Mouse (Mus musculus) frontal cortex, postnatal 10 days (tissue): ENCODE measurements around the gene Aasdh.
A peak's percentile ranks its signal among the peaks of the same experiment; 100 is the strongest.
"Not testable (repeated sequence)": the region's sequence is repeated elsewhere in the genome, so short reads cannot be mapped to it uniquely, and the experiment has no call there.

Experiments
- DNase-seq, 2 experiments: peaks; one replicate each; pipeline ENCODE4 v3.0.0; 2022; ENCODE audit warnings: low spot score in 2 of 2, mixed read lengths in 1 of 2

Gene Aasdh

DNA sequence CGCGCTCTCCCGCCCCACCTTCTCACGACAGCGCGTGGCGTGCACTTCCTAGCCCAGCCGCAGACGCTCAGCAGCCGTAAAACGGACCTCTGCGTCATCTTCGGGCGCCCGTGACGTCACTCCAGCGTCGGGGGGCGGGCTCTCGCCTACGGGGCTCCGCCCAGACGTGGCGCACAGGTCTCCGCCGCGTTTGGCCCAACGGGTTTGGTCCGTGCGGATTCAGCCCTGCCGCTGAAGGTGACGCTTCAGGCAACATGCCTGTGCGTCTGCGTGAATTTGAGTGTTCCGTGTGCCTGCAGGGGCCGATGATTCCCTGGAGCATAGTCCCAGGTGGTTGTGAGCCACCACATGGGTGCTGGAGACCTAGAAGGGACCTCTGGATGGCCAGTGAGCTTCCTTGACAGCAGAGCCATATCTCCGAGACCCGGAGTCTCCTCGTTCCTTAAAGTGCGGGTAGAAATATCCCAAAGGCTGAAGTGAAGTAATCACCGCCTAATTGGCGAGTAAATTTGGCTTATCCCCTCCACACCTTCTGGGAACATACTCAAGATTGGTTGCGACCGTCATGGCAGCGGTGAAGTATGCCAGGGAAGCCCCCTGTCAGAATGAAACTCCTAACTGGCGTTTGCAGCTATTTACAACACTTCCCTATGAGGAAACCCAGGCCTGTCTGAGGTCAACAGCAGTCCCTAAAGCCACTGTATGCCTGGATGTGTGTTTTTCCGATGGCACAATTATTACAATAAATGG, at the start of gene Aasdh:
Aasdh (minus strand) TSS at position 110 of the 750 bp plus-strand sequence.
- DNase-seq, result peak; percentile 90 to 95

DNA sequence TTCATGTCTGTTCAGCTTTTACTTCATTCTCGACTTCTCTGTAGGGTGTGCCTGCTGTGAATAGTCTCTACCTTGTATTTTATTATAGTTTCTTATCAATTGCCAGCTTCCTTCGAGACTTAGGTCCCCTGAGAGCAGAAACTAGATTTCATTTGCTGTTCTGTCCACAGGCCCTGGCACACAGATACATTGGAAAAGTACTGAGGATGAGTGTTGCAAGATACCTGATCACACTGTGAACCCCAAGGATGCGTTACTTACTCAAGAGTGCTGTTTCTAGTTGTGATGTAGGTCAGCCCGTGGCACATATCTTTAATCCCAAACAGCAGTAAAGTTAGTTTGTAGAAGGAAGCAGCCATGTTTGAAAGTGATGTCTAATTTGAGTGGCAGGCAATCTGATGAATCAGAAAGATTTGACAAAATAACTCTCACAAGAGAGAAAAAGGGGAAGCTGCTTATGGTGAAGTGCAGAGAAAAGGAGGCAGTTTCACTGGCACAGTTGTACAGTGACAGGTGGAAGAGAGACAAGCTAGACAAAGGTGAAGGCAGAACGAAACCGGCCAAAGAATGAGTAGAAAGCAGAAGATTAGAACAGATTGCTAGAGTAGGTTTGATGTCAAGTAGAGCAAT, 49.1 kb upstream of the Aasdh start:
- no peak for DNase-seq

DNA sequence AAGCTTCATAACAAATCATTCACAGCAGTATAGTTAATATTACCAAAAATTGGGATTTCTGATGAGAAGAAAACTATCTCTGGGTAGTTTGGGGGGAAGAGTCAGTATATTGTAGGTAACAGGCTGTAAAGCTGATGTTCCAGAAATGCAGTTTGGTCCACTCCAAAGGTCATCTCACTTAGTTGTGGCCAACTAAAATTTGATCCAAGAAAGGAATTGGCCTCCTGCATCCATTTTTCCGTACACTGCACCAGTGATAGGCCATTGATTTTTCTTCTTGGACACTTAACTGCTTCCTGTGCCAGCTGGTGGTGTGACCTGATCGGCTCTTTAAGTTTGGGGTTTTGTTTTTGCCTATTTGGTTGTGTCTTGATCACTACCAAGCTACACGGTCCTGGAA, 48.5 kb upstream of the Aasdh start:
- no peak for DNase-seq

DNA sequence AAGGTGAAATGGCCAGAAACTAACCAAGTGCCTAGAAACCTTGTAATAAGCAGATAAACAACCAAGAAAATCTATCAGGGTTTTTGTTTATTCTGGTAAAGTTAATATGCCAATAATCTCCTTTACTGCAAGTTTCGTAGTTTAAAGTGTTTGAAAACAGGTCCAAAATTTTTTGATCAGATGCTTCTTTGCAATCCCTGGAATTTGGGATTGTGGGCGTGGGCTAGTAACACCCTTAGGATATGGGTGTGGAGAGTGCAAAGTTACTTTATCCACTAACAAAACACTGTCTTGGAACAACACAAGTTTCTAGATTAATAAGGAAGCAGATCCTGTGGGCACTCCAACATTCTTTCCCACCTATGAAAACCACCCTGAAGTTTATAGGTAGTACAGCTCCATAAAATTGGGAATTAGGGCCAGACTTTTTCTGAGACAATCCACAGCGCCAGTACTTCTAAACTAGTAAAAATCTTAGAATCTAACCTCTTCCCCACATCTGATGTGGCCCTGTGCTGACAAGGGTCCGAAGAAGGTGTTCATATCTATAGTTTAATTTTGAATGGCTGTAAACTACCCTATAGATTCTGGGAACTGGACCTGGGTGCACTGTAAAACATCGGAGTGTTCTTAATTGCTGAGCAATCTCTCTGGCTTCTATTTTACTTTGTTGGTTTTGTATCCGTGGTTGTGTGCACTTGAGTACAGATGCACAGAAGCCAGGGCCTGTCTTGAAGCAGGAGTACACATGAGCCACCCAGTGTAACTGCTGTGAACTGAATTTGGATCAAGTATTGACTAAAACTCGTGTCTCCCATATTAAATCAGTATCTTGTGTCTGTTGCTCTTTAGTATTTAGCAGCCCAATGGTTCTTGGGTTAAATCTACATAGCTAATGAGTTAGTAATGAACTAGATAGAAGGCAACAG, 47.1 kb upstream of the Aasdh start:
- DNase-seq, result no peak

DNA sequence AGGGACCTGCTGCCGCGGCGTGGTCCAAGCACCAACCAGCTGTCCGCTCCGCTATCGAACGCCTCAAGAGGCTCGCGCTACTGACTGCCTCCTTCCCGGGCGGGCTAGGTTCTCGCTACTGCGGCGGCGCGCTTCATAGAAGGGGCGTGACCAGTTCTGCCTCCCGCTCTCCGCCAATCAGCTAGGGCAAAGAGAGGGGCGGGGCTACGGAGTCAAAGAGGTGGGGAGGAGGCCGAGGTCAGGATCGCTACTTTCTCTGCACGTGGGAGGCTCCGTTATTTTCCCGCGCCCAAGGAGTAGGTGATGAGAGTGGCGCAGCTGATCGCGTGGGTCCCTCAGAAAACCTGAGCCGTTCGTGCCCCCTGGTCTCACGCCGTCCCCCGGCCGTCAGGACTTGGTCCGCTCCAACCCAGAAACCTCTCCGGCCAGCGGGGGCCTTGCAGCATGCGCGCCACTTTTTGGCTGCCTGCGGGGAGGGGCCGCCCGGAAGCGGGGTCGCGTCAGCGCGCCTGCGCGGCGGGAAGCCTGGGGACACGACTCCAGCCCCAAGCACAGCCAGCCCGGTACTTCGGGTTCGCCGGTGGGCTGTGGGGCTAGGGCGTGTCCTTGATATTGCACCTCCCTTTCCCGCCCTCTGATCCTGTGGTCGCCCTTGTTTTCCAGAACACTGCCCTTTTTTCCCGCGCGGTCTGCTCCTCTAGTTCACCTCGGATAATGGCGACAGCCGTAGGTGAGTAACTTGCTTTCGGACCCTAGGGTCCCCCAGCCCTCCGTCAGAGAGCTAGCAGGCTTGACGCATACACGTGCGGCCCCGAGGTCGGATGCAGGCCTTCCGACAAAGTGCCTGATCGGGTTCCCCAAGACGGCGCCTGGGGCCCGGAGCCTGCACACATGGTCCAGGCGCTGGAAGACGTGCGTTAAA, 46.1 kb upstream of the Aasdh start, which contains the start of the genes Paics and Ppat:
Paics (plus strand) TSS at position 202 of the 922 bp plus-strand sequence.
Ppat (minus strand) TSS at position 473 of the 922 bp plus-strand sequence.
- peak; percentile 96 to 97 for DNase-seq

DNA sequence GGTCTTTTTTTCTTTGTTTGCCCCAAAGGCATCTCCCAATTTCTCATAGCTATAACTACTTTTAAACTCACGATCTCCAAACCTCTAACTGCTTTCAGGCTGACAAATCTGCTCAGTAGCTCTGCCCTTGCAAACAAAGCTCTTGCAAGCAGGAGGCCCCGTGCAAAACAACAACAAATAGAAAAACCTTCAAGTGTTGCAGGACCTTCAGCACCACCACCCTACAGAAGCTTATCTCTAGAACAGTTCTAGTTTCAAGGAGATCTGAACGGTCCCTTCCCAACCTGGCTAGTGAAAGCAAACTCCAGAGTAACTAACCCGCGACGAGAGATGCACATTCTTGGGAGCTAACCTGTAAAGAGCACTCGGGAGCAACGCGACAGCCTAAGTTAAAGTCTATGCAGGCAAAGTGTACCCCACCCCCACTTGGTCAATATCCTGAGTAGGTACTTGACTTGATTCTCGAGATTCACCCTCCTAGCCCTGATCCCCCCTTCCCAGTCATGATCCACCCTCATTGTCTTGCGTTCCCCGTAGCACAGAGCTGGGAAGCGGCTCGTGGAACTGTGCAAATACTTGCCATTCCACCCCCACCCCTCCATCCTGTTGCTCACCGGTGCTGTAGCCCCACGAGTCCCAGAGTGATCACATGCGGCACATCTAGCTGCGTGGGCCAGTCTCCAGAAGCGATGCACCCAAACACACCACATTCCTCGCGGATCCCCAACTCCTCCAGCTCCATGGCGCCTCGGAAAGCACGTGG, 45.2 kb upstream of the Aasdh start:
- peak in 1 of 2 experiments; percentile 16 for DNase-seq

DNA sequence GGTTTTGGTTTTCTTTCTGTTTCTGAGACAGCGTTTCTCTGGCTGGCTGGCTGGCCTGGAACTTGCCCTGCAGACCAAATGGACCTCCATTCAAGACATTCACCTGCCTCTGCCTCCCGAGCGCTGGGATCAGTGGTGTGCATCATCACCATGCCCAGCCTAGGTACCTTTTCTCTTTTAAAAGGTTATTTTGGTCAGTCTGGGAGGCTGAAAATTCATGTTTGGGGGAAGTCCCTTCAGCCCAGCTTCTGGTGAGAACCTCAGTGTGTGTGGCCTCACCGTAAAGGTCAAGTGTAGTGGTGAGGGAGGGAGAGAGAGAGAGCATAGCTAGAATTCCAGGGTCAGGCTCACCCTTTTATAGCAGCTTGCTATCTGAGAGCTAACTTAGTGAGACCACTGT, 42.4 kb upstream of the Aasdh start:
- DNase-seq, result no peak

DNA sequence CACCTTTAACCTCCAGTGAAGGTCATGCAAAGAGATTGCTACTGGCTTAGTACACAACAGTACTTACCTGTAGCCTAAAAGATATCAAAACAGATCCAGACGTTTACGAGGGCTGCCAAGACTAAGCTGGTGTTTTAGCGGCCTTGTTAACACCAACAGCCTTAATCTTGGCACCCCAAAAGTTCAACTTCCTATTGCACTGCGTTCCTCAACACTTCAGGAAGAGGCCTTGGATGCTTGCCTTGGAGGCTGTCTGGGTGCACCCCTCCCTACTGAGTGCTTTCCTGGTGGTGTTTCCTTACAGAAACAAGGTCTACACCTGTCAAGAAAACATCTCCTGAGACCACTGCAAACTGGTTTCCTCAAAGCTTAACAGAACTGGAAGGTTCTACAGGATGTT, 41.8 kb upstream of the Aasdh start:
- no peak for DNase-seq

DNA sequence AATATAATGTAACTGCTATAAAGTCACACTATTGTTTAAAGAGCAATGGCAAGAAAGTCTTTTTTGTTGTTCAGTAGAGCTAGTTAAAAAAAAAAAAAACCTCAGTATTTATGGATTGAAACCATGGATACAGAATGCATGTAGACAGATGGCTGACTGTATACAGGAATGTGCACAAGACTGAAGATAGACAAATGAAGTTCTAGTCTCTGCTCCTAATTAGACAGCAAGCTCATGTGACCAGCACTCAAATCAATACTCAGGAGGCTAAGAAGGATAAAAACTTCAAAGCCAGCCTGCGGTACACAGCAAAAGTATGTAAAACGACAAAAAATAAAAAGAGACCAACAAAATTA, 40.3 kb upstream of the Aasdh start:
- no peak for DNase-seq

DNA sequence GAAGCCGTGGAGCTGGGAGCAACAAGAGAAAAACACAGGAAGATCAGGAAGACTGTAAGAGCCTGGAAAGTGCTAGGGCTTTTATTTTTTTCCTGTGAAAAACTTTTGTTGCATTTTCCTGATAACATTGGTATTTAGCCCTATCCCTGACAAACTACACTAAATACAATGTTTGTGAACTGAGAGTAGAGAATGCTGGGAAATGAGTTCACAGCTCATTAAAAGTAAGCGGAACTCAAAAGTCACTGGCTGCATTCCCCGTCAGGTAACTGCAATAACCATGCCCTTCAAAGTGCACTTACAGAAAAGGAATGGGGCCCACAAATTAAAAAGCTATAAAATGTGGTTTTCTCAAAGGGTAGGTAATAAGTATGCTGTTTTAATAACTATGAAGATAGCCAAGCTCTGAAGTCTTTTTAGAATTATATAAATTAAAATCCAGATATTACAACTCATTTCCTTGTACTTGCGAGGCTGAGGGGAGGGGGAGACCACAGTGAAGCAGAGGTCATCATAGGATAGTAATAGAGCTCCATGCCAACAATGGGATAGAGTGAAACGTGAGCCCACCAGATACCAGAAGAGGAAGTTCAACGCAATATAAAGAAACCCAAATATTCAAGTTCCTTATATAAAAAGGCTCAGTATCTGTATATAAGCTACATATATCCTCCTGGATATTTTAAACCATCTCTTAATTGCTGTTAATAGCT, 39.8 kb upstream of the Aasdh start:
- no peak for DNase-seq

DNA sequence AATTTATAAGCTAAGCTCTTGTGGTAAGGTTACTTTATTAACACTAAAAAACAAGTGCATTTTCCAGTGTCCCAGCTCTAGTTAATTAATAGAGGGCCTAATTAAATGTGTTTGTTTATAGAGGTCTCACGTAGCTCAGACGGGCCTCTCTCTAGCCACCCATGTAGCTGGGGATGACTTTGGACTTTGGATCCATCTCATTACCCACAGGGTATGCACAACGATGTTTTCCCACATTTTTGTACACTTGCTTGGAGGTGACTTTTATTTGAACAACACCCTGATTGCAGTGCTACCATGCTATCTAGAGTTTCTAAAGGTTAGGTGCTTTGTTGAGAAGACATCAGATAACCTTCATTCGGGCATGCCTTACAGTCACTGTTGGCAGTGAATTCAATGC, 37.2 kb upstream of the Aasdh start:
- no peak for DNase-seq

DNA sequence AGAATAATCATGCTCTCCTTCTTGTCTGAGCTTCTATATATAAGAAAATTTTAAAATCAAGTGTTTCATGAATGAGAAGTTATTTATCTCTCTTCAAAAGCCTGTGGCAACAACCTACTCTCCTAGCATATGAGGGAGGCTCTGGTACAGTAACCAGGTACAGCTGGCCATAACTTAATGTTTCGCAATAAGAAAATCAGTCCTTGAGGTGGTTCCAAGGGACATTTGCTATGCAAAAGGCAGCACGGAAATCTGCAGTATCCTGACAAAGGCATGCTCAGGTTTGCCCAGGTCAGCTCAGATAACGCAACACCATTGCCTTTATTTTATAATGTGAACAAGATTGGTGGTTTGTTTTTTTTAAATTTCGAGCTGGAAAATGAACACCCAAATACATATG, 36.7 kb upstream of the Aasdh start:
- no peak for DNase-seq

DNA sequence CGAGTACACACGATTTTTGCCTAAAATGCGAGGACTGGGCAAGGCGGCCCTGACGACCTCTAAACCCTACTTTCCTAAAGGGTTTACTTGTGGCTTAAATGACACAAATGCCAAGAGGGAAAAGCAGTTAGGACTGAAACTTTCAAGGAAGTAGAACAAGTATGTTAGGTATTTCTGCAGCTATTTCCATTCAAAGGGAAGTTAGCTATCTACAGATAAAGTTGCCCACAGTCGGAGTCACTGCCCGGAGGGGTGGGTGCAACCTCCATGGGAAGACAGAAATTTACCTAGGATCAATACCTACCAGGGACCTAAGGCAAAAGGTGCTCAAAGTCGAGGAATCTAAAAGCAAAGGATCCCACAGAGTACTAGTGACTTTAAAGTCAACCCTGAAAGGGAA, 34.4 kb upstream of the Aasdh start:
- no peak for DNase-seq

DNA sequence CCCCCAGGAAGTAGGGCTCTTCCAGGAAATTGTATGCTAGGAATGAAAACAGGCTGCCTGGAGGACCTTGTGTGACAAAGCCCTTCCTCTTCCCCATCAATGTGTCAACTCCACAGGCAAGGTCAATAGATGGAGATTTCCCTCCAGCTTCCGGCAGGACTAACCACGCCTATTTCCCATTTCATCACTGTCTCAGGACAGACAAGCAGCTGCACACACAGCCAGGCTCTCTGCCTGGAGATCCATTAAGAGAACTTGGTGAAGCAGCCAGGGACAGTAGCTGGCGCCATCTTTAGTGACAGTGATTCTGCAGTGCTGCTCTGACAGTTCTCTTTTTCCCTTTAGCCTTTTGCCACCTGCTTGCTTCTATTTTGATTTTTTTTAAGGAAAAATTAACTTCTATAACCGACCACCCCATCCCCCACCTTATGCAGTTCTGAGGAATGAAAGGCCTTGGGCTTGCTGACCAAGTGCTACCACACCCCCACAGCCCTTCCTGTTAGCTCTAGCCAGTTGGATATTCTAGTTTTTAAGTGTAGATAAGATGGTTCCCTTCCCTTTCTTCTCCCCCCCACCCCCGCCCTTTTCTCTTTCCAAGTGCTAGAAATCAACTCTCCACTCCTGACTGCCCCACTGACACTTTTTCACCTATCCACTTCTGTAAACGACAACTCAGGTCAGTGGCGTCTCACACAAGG, 24.0 kb upstream of the Aasdh start:
- DNase-seq, result no peak

DNA sequence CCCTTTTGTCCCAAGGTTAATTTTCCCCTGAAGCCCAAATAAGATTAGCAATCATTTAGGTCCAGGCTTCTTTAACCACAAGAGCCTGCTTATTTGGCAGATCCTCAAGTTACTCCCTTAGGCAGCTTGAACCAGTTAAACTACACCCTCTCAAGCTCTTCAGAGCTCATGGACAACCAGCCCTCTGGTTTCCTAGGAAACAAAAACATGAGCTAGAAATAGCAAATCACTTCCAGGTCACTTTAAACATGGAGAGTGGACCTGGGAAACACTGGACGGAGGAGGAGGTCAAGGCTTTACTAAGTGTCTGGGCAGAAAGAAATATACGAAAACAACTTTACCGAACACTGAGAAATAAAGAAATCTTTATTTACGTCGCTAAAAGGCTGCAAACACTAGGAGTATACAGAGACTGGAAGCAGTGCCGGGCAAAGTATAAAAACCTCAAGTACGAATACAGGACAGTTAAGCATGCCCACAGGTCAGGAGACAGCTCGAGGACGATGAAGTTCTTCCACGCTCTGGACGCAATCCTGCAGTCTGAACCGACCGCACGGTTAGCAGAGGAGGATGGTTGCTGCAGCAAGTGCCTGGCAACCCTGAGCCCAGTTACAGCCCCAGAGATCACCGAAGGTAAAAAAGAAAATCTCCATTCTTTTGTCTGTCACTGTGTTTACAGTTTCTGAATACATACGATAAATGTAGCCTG, 23.0 kb upstream of the Aasdh start:
- no peak for DNase-seq

DNA sequence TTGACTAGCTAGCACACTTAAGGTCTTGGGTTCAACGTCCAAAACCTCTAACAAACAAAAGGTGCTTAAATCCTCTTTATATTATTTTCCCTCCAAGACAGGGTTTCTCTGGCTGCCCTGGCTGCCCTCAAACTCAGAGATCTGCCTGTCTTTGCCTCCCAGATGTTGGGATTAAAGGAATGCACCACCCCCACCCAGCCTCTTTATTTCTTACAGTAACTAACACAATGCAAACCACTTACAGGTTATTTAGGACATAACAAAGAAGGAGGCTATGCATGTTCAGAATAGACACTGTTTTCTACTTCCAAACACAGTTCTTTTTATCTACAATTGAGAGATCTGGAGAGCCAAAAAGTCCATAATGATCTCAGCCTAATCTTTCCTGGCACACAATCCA, 19.0 kb upstream of the Aasdh start:
- DNase-seq, result no peak

DNA sequence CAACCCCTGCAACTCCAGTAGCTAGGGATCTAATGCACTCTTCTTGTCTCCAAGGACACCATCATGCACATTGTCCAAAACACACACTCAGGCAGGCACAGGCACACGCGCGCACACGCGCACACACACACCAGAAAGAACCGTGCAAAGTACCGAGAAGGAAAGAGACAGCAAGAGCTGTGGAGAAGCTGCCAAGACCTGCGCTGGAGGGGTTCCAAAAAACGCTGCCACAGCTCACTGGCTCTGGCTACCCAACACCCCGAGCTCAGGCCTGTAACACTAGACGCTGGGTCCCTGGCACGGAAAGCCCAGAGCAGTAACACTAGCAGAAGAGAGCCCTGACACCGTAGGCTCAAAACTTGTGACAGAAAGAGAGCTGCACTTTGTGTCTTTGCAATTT, 18.1 kb upstream of the Aasdh start:
- peak in 1 of 2 experiments; percentile 29 for DNase-seq

DNA sequence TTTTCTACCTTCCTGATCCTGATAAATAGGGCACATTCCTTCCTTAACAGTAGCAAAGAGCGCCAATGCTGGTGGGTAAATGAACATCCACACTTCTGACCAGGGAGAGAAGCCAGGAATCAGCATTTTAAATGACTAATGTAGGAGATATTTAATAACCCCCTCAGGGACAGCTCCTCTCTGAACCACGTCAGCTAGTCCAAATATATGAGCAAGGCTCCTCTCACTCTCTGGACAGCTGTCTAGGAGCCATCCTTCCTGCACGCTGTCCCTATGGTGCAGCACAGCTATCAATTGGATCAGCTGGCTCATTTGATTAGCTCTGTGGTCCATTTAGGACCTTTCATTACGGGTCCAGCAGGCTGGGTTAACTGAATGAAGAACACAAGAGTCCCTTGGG, 17.5 kb upstream of the Aasdh start:
- no peak for DNase-seq

DNA sequence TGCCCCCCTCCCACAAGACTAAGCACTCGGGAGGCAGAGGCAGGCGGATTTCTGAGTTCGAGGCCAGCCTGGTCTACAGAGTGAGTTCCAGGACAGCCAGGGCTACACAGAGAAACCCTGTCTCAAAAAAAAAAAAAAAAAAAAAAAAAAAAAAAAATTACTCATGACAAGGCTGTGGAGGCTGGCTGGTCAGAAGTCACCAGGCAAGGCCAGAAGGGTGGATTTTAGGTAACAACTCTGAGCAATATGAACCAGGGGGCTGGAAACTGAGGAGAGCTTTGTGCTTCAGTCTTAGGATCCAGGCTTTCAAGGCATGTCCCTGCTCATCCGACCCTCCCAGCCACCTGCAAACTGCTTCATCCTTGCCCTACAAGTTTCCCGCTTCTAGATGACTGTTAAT, 7.2 kb upstream of the Aasdh start:
- DNase-seq, result not testable (repeated sequence)
